Mouse (Mus musculus) embryonic facial prominence, embryonic 14.5 days (tissue): ENCODE measurements around the gene Rspo3. TPM values are rescaled to one million over a fixed set of nuclear protein-coding genes. Genes with fewer than 3 reads are reported as not detected.

Experiments
- ATAC-seq: fragments of 200-750 bp; cut with Nextera tagmentation; 2 replicates; pipeline ENCODE4 v1.8.0; 2017; ENCODE audit warnings: low read depth, moderate number of reproducible peaks, moderate TSS enrichment
- DNase-seq: peaks from one replicate; pipeline ENCODE4 v3.0.0-alpha.2; 2015; ENCODE audit warnings: low spot score
- H3K27ac ChIP-seq: fragments of 300-500 bp; sonication (generic); replicated peaks from 2 replicates; pipeline ENCODE4 v1.5.1; 2014; ENCODE audit warnings: low read depth, mild to moderate bottlenecking, low read length, moderate library complexity
- H3K27me3 ChIP-seq: fragments of 300-500 bp; sonication (generic); replicated peaks from 2 replicates; pipeline ENCODE4 v1.6.1; 2014; ENCODE audit warnings: low read length; ENCODE audit not compliant: control insufficient read depth, insufficient read depth
- H3K36me3 ChIP-seq: fragments of 300-500 bp; sonication (generic); 2 replicates; pipeline ENCODE4 v1.6.1; 2014; ENCODE audit warnings: low read length, mixed read lengths; ENCODE audit not compliant: control insufficient read depth, insufficient read depth
- H3K4me1 ChIP-seq: fragments of 300-500 bp; sonication (generic); 2 replicates; pipeline ENCODE4 v1.6.1; 2014; ENCODE audit warnings: antibody characterized with exemption, low read length; ENCODE audit not compliant: control insufficient read depth, insufficient read depth
- H3K4me2 ChIP-seq: fragments of 300-500 bp; sonication (generic); 2 replicates; pipeline ENCODE4 v1.6.1; 2014; ENCODE audit warnings: low read depth, mild to moderate bottlenecking, low read length, moderate library complexity, mixed read lengths
- H3K4me3 ChIP-seq: fragments of 300-500 bp; sonication (generic); 2 replicates; pipeline ENCODE4 v1.5.1; 2014; ENCODE audit warnings: low read depth, mild to moderate bottlenecking, low read length
- H3K9ac ChIP-seq: fragments of 300-500 bp; sonication (generic); 2 replicates; pipeline ENCODE4 v1.6.1; 2014; ENCODE audit warnings: low read depth, mild to moderate bottlenecking, low read length, moderate library complexity, mixed read lengths
- H3K9me3 ChIP-seq: fragments of 300-500 bp; sonication (generic); 2 replicates; pipeline ENCODE4 v1.6.1; 2016; ENCODE audit warnings: low read length; ENCODE audit not compliant: control insufficient read depth
- WGBS: fragments of 180-500 bp; shearing (Covaris S2); extraction: QIAGEN DNeasy Blood & Tissue Kit; methylation state at CpG from one replicate; pipeline ENCODE4 v1.1.7; 2014; 5-methylcytosine and 5-hydroxymethylcytosine counted together
- polyA plus RNA-seq: library from polyadenylated mRNA; unstranded; fragments of >200 nt; fragmentation: Nextera tagmentation; extraction: Ambion mirVana; gene quantifications from 2 replicates; pipeline ENCODE4 v1.2.1, GENCODE M21; 2014

Gene Rspo3
- polyA plus RNA-seq, 1 experiment from 2014 or later: 14.8 TPM

DNA sequence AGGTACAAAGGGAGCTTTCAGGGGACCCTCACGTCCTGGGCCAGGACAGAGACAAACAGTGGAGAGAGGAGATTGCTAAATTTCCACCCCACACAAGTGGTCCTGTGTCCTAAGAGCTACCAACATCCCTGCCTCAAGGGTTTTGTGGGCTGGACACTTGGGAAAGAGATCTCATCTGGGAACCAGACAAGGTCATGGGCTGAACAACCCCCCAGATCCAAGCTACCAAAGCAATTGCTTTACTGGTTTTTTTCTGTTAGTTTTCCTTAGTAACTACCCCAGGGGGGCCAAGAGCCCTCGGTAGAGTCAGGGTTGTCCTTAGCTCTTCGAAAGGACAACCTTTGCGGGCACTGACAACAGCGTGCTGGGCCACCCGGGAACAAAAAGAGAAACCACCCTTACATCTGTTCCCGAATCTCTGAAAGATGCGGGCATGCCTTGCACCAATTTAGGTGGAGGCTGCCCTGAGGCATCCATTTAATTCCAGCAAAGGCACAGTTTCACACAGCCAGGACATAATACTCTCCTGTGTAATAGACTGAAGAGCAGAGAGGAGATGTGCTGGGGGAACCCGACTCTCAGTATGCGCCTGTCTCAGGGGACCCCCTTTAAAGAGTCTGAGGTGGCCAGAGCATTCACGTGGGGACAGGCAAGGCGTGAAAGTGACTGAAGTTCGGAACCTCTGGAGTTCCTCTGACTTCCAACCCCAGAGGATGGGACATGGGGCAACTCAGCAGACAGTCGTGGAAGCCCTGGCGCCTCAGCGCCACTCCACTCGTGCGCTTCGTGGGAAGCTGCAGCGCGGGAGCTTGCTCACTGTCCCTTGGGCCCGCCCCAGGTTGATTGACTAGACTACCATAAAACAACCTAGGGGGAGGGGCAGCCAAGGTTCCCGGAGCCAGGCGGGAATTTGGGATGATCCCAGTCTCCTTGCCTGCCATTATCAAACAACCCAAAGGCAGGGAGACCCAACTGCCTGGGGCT is 1.5 kb downstream of the Rspo3 start:
- H3K4me1 ChIP-seq: peaks cover 6% of the 10 kb centered on the region; the same call in 1 of the 2 replicates
- DNase-seq (peak; percentile 20), ATAC-seq (peak; percentile 15; the same call in 1 of the 2 replicates)
- peak overlapping the region; percentile 75 for H3K9ac ChIP-seq
- H3K4me2 ChIP-seq: peak overlapping the region; percentile 95
- peak overlapping the region; percentile 65 for H3K27ac ChIP-seq
- H3K36me3 ChIP-seq: no peaks in the 10 kb centered on the region
- WGBS: under 1% methylated on average over 23 of the region's 24 CpGs
- peaks cover 17% of the 10 kb centered on the region; the same call in 1 of the 2 replicates for H3K27me3 ChIP-seq
- H3K9me3 ChIP-seq: no peaks in the 10 kb centered on the region
- peak overlapping the region; percentile 76 for H3K4me3 ChIP-seq

DNA sequence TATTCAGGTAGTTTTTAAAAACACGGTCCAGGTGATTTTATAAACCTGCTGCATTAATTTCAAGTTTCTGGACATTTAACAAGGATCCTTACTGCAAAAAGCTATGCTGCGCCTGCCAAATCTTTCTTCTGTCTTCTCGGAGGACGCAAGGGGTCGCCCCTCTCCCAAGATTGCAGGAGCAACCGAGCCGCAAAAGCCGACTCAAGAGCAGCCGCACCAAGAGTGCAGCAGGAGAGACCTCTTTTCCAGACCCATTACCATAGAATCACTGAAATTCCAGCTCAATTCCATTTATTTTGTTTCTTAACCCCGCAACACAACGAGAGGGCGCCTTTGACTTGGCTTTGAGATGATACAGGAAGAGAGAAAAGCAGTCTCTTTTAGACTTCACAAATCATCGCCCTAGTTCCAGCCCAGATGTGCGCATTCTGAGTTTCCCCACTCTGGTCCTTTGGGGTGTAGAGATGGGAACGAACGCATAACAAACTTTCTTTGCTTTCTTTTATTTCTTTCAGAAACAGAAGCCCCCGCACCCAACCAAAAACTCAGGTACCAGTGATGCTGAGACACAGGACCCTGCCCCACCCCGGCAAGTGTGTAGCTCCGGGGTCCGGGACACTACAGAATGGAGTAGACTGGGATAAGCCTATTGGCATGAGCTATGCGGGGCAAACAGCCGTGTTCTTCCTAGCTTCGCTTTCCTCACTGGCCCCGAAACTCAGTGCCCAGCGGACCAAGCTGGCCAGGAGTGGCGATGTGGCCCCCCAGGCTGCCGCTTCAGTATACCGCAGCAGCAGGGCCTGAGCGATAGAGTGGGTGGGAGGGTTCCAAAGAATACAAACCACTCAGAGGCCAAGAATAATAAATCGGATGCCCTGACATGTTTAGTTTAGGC is 2.6 kb downstream of the Rspo3 start:
- Histone ChIP-seq H3K4me2 (peak overlapping the region; percentile 95), H3K36me3 (no peaks in the 10 kb centered on the region), H3K27ac (peak overlapping the region; percentile 65), H3K4me1 (peaks cover 6% of the 10 kb centered on the region; the same call in 1 of the 2 replicates), H3K9me3 (no peaks in the 10 kb centered on the region), H3K4me3 (peak overlapping the region; percentile 76), H3K27me3 (peaks cover 17% of the 10 kb centered on the region; the same call in 1 of the 2 replicates), H3K9ac (peak overlapping the region; percentile 75)
- under 1% methylated on average over 30 of the region's 30 CpGs for WGBS
- DNase-seq: peak; percentile 96
- peak; percentile 74; the same call in 1 of the 2 replicates for ATAC-seq

DNA sequence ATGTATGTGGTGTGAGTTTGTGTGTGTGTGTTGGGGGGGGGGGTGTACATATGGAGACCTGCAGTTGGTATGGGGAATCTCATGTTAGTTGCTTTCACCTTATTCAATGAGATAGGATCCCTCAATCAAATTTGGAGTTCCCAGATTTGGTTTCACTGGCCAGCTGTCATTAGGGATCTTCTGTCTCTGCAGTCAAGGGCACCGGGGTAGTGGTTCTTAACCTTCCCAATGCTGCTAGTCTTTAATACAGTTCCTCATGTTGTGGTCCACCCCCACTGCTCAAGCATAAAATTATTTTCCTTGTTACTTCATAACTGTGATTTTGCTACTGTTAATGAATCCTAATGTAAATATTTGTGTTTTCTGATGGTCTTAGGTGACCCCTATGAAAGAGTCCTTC is 22.1 kb downstream of the Rspo3 start:
- H3K4me2 ChIP-seq: no peak overlapping the region
- H3K4me1 ChIP-seq: no peaks in the 10 kb centered on the region
- no peaks in the 10 kb centered on the region for H3K9me3 ChIP-seq
- H3K36me3 ChIP-seq: no peaks in the 10 kb centered on the region
- no peak overlapping the region for H3K9ac ChIP-seq
- no peak overlapping the region for H3K27ac ChIP-seq
- ATAC-seq (no peak), DNase-seq (no peak)
- no peaks in the 10 kb centered on the region for H3K27me3 ChIP-seq
- 82% methylated on average over 1 of the region's 1 CpGs for WGBS
- H3K4me3 ChIP-seq: no peak overlapping the region

DNA sequence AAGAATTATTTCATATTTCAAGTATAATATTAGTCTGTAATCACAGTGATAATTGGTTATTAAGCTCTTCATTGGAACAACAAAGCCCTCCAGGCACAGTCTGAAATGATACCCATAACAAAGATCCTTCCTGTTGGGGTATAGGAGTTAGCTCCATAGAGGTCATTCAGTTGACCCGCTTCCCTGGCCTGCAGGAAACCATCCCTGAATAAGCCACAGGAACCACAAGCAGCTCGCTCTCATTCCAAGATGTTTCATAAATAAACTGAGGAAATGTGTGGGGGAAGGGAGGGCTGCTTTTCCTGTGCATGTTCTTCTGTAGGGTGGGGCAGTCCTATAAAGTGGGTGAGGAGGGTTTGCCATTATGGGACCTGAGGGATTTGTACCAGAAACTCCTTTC is 27.5 kb downstream of the Rspo3 start:
- no peaks in the 10 kb centered on the region for H3K27me3 ChIP-seq
- H3K9me3 ChIP-seq: no peaks in the 10 kb centered on the region
- DNase-seq: peak; percentile 5
- WGBS: 32% methylated on average over 2 of the region's 2 CpGs
- H3K36me3 ChIP-seq: no peaks in the 10 kb centered on the region
- no peak overlapping the region for H3K4me3 ChIP-seq
- H3K9ac ChIP-seq: no peak overlapping the region
- no peak overlapping the region for H3K4me2 ChIP-seq
- H3K4me1 ChIP-seq: no peaks in the 10 kb centered on the region
- no peak overlapping the region for H3K27ac ChIP-seq
- no peak for ATAC-seq

DNA sequence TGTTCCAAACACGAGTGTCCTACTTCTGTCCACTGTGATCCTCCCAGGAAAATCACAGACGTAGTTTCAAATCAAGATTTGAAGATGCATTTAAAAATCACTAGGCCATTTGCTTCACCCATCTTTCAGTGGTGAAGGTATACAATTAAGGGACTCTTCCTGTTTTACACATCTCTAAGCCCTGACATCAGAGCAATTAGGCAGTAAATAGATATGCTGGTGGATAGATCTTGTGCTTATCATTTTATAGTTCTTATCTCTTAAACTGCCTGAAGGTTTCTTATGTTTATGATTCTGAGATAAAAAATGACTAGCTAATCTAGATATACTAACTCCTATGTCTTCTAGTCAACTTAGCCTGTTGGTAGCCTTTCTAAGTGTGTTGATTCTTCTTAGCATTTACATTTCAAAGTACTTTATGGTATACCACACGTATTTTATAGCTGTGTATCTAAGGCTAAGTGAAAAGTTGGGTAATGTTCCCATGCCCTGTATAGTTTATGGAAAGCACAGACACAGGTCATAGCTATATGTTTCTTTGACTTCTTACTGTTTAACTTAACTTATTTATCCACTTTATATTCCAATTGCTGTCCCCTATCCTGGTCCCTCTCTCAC is 38.4 kb downstream of the Rspo3 start:
- Histone ChIP-seq H3K4me3 (no peak overlapping the region), H3K36me3 (no peaks in the 10 kb centered on the region), H3K27ac (no peak overlapping the region), H3K9me3 (no peaks in the 10 kb centered on the region), H3K4me1 (no peaks in the 10 kb centered on the region), H3K9ac (no peak overlapping the region), H3K4me2 (no peak overlapping the region), H3K27me3 (no peaks in the 10 kb centered on the region)
- DNase-seq: no peak
- no peak for ATAC-seq
- WGBS: 79% methylated on average over 3 of the region's 3 CpGs

DNA sequence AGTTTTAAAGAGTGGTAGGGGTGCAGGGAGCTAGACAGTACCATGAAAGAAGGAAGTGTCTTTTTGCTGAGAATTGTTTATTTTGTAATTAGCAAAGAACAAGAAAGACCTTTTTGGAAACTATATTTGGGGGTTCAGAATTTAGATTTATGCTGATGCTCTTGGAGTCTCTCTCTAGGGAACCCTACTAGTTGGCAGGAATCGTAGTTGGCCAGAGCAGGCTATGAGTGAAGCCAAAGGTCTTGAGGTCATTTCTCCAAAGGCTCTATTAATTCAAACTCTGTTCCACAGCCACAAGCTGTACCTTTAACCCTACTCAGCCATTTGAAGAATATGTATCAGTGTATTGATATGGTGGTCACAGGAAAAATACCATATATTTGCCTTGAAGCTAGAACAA is 41.7 kb downstream of the Rspo3 start:
- Histone ChIP-seq H3K36me3 (no peaks in the 10 kb centered on the region), H3K27me3 (no peaks in the 10 kb centered on the region), H3K4me3 (no peak overlapping the region), H3K4me1 (no peaks in the 10 kb centered on the region), H3K27ac (no peak overlapping the region), H3K9me3 (no peaks in the 10 kb centered on the region), H3K4me2 (no peak overlapping the region), H3K9ac (no peak overlapping the region)
- 72% methylated on average over 1 of the region's 1 CpGs for WGBS
- no peak for ATAC-seq
- DNase-seq: no peak

DNA sequence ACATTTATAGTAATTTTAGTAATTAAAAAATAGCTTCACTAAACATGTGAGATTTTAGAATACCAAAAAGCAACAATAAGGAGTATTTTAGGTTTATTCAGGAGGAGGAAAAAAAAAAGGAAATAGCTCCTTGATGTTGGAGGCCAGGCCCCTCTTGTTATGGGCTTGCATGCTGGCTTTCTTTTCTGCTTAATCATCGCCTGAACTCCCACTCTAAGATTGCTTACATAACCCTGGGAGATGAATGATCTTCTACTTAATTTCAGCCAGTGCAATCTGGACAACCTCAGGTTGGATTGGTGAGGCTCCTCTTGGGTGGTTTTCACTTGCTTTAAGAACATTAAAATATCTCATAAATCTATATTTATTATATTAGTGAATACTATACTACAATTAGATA is 54.7 kb downstream of the Rspo3 start:
- no peak overlapping the region for H3K9ac ChIP-seq
- H3K4me3 ChIP-seq: no peak overlapping the region
- DNase-seq (no peak), ATAC-seq (no peak)
- H3K4me1 ChIP-seq: no peaks in the 10 kb centered on the region
- no peaks in the 10 kb centered on the region for H3K36me3 ChIP-seq
- no peaks in the 10 kb centered on the region for H3K27me3 ChIP-seq
- WGBS: 53% methylated on average over 1 of the region's 1 CpGs
- H3K27ac ChIP-seq: no peak overlapping the region
- no peak overlapping the region for H3K4me2 ChIP-seq
- no peaks in the 10 kb centered on the region for H3K9me3 ChIP-seq

DNA sequence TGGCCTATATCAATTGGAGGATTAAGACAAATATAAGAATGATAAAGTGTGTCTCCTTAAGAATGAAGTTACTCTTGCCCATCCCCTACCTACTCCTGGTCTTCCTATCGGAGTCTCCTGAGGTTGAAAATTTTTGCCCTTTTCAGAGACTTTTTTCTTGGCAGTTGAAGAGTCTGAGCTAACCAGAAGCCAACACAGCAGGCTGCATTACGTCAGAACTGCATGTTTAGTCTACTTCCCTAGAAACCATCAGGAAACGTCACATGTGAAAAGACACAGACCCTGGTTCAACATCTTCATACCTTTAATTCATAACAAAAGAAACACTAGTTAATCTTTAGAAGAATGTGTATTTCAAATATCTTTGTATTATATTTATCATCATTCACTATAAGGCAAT is 56.3 kb downstream of the Rspo3 start:
- H3K4me2 ChIP-seq: no peak overlapping the region
- no peak overlapping the region for H3K27ac ChIP-seq
- DNase-seq (no peak), ATAC-seq (no peak)
- no peaks in the 10 kb centered on the region for H3K4me1 ChIP-seq
- H3K9me3 ChIP-seq: no peaks in the 10 kb centered on the region
- H3K4me3 ChIP-seq: no peak overlapping the region
- H3K36me3 ChIP-seq: no peaks in the 10 kb centered on the region
- no peak overlapping the region for H3K9ac ChIP-seq
- H3K27me3 ChIP-seq: no peaks in the 10 kb centered on the region
- 57% methylated on average over 3 of the region's 3 CpGs for WGBS
